Mouse (Mus musculus) hindbrain, embryonic 14.5 days (tissue): ENCODE results near the gene Ntm. TPM values are rescaled to one million over a fixed set of nuclear protein-coding genes. Genes with fewer than 3 reads are reported as not detected.

Experiments
- ATAC-seq: fragments of 200-750 bp; cut with Nextera tagmentation; 2 replicates; pipeline ENCODE4 v1.8.0; 2017; ENCODE audit warnings: moderate number of reproducible peaks, mild to moderate bottlenecking, moderate TSS enrichment, moderate library complexity; ENCODE audit not compliant: low FRiP score
- DNase-seq: peaks from one replicate; pipeline ENCODE4 v3.0.0-alpha.2; 2015; ENCODE audit warnings: low spot score
- H3K27ac ChIP-seq: fragments of 300-500 bp; sonication (generic); 2 replicates; pipeline ENCODE4 v1.5.1; 2014; ENCODE audit warnings: mild to moderate bottlenecking, moderate library complexity
- H3K27me3 ChIP-seq: fragments of 300-500 bp; sonication (generic); 2 replicates; pipeline ENCODE4 v1.6.1; 2014; ENCODE audit warnings: mild to moderate bottlenecking, low read length, mixed read lengths; ENCODE audit not compliant: control insufficient read depth, insufficient read depth
- H3K36me3 ChIP-seq: fragments of 300-500 bp; sonication (generic); replicated peaks from 2 replicates; pipeline ENCODE4 v1.6.1; 2014; ENCODE audit not compliant: control insufficient read depth, insufficient read depth
- H3K4me1 ChIP-seq: fragments of 300-500 bp; sonication (generic); replicated peaks from 2 replicates; pipeline ENCODE4 v1.6.1; 2014; ENCODE audit warnings: antibody characterized with exemption, low read length, mixed read lengths; ENCODE audit not compliant: control insufficient read depth, insufficient read depth
- H3K4me2 ChIP-seq: fragments of 300-500 bp; sonication (generic); replicated peaks from 2 replicates; pipeline ENCODE4 v1.6.1; 2014; ENCODE audit warnings: mild to moderate bottlenecking, moderate library complexity
- H3K4me3 ChIP-seq: fragments of 300-500 bp; sonication (generic); replicated peaks from 2 replicates; pipeline ENCODE4 v1.5.1; 2014; ENCODE audit warnings: mild to moderate bottlenecking, low read length
- H3K9ac ChIP-seq: fragments of 300-500 bp; sonication (generic); 2 replicates; pipeline ENCODE4 v1.6.1; 2014
- H3K9me3 ChIP-seq: fragments of 300-500 bp; sonication (generic); 2 replicates; pipeline ENCODE4 v1.6.1; 2016; ENCODE audit warnings: low read length; ENCODE audit not compliant: control insufficient read depth
- WGBS: fragments of 180-500 bp; shearing (Covaris S2); extraction: QIAGEN DNeasy Blood & Tissue Kit; methylation state at CpG from one replicate; pipeline ENCODE4 v1.1.7; 2014; 5-methylcytosine and 5-hydroxymethylcytosine counted together
- polyA plus RNA-seq: library from polyadenylated mRNA; unstranded; fragments of >200 nt; fragmentation: Nextera tagmentation; extraction: Ambion mirVana; gene quantifications from 2 replicates; pipeline ENCODE4 v1.2.1, GENCODE M21; 2014

Gene Ntm
- polyA plus RNA-seq, 1 experiment from 2014 or later: 196 TPM

- no peak for DNase-seq
- Histone ChIP-seq H3K27me3 (no peaks in the 10 kb centered on the region), H3K36me3 (no peaks in the 10 kb centered on the region), H3K4me3 (no peak overlapping the region), H3K4me2 (no peak overlapping the region), H3K4me1 (no peaks in the 10 kb centered on the region), H3K9me3 (no peaks in the 10 kb centered on the region), H3K9ac (no peak overlapping the region), H3K27ac (no peak overlapping the region)
- no peak for ATAC-seq
- 93% methylated on average over 3 of the region's 3 CpGs for WGBS
These were observed 636.7 kb downstream of the Ntm start for GRCm38 (mm10) chr9:29326283-29326682.

- no peak overlapping the region for H3K9ac ChIP-seq
- no peaks in the 10 kb centered on the region for H3K9me3 ChIP-seq
- H3K27me3 ChIP-seq: no peaks in the 10 kb centered on the region
- no peak overlapping the region for H3K4me3 ChIP-seq
- no peak for ATAC-seq
- no peaks in the 10 kb centered on the region for H3K4me1 ChIP-seq
- no peak overlapping the region for H3K4me2 ChIP-seq
- no peak for DNase-seq
- WGBS: 82% methylated on average over 8 of the region's 8 CpGs
- H3K36me3 ChIP-seq: no peaks in the 10 kb centered on the region
- H3K27ac ChIP-seq: no peak overlapping the region
These were observed 637.8 kb downstream of the Ntm start for GRCm38 (mm10) chr9:29325137-29325536.

GRCm38 (mm10) chr9:29319197-29319596 lies 643.7 kb downstream of the Ntm start:
- Histone ChIP-seq H3K9me3 (no peaks in the 10 kb centered on the region), H3K36me3 (no peaks in the 10 kb centered on the region), H3K4me3 (no peak overlapping the region), H3K4me1 (peaks cover 39% of the 10 kb centered on the region), H3K4me2 (no peak overlapping the region), H3K9ac (no peak overlapping the region), H3K27me3 (no peaks in the 10 kb centered on the region), H3K27ac (no peak overlapping the region)
- no peak for ATAC-seq
- DNase-seq: no peak
- WGBS: 71% methylated on average over 1 of the region's 1 CpGs

DNA sequence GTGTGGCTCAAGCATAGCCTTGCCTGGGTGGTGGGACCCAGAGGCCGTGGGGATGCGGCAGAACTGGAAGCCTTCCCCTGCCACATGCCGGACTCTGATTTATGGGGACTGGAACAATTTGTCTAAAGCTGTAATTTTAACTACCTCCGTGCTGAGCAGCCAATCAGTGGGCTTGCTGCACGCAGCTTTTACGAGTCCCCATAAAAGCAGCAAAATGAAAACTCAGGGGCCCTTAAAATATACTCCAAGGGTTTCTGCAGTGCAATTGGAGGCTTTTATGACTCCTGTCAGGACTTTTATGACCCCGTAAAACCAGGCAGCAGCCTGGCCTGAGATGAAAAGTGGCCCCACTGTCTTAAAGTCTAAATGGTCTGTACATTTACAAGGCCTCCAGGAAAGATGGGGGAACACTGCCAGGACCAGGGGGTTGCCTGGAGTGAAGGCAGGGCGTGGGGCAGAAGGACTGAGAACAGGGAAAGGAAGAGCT lies 644.2 kb downstream of the Ntm start:
- no peak overlapping the region for H3K9ac ChIP-seq
- H3K36me3 ChIP-seq: no peaks in the 10 kb centered on the region
- no peak for ATAC-seq
- H3K27me3 ChIP-seq: no peaks in the 10 kb centered on the region
- no peaks in the 10 kb centered on the region for H3K9me3 ChIP-seq
- no peak for DNase-seq
- H3K4me1 ChIP-seq: peaks cover 39% of the 10 kb centered on the region
- no peak overlapping the region for H3K4me2 ChIP-seq
- H3K27ac ChIP-seq: no peak overlapping the region
- H3K4me3 ChIP-seq: no peak overlapping the region
- WGBS: 66% methylated on average over 8 of the region's 8 CpGs

- Histone ChIP-seq H3K4me2 (no peak overlapping the region), H3K9ac (no peak overlapping the region), H3K4me1 (peaks cover 39% of the 10 kb centered on the region), H3K4me3 (no peak overlapping the region), H3K36me3 (no peaks in the 10 kb centered on the region), H3K9me3 (no peaks in the 10 kb centered on the region), H3K27me3 (no peaks in the 10 kb centered on the region), H3K27ac (peak overlapping the region; percentile 76)
- DNase-seq: peak; percentile 61
- no peak for ATAC-seq
- WGBS: 18% methylated on average over 3 of the region's 3 CpGs
These were observed 645.3 kb downstream of the Ntm start for GRCm38 (mm10) chr9:29317623-29318022.

GRCm38 (mm10) chr9:29315842-29316241 lies 647.1 kb downstream of the Ntm start:
- Histone ChIP-seq H3K4me2 (no peak overlapping the region), H3K27ac (peak overlapping the region; percentile 76), H3K4me1 (peaks cover 43% of the 10 kb centered on the region), H3K9ac (peak overlapping the region; percentile 41), H3K27me3 (no peaks in the 10 kb centered on the region), H3K9me3 (no peaks in the 10 kb centered on the region), H3K4me3 (no peak overlapping the region), H3K36me3 (no peaks in the 10 kb centered on the region)
- 15% methylated on average over 8 of the region's 8 CpGs for WGBS
- DNase-seq (peak; percentile 39), ATAC-seq (peak; percentile 47; the same call in 1 of the 2 replicates)

DNA sequence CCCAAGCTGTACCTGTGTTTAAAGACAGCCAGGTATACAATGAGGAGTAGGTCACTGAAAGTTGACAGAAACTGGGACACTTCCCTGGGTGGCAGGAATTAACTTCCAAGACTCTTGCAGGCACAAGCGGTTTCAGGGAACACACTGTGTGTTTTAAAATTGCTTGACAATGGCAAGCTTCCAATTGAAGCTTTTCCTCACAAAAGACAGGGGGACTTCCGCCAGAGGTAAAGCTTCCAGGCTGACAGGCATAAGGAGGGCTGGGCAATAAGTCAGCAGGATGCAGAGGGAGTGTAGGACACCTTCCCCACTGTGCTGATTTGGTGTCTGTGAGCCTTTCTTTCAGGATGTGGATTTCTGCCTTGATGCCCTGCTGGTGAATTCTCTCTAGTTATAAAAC lies 656.0 kb downstream of the Ntm start:
- H3K4me2 ChIP-seq: no peak overlapping the region
- no peak for ATAC-seq
- no peaks in the 10 kb centered on the region for H3K36me3 ChIP-seq
- H3K27ac ChIP-seq: no peak overlapping the region; the same call in 1 of the 2 replicates
- no peaks in the 10 kb centered on the region for H3K27me3 ChIP-seq
- 8% methylated on average over 2 of the region's 2 CpGs for WGBS
- H3K9me3 ChIP-seq: no peaks in the 10 kb centered on the region
- no peak overlapping the region for H3K4me3 ChIP-seq
- no peak for DNase-seq
- H3K9ac ChIP-seq: no peak overlapping the region
- peaks cover 11% of the 10 kb centered on the region; the same call in 1 of the 2 replicates for H3K4me1 ChIP-seq

- no peak for ATAC-seq
- no peaks in the 10 kb centered on the region for H3K27me3 ChIP-seq
- WGBS: 71% methylated on average over 3 of the region's 3 CpGs
These were observed 664.6 kb downstream of the Ntm start for GRCm38 (mm10) chr9:29298340-29298739.

GRCm38 (mm10) chr9:29296752-29297151 lies 666.2 kb downstream of the Ntm start:
- ATAC-seq (no peak), DNase-seq (no peak)
- Histone ChIP-seq H3K27me3 (no peaks in the 10 kb centered on the region), H3K27ac (no peak overlapping the region), H3K9me3 (no peaks in the 10 kb centered on the region), H3K4me2 (no peak overlapping the region), H3K36me3 (no peaks in the 10 kb centered on the region), H3K9ac (no peak overlapping the region), H3K4me1 (no peaks in the 10 kb centered on the region), H3K4me3 (no peak overlapping the region)
- WGBS: 92% methylated on average over 3 of the region's 3 CpGs

More at GRCm38 (mm10) chr9:29298340-29298739, 664.6 kb downstream of the Ntm start:
- no peak overlapping the region for H3K27ac ChIP-seq
- no peaks in the 10 kb centered on the region for H3K9me3 ChIP-seq
- H3K4me1 ChIP-seq: no peaks in the 10 kb centered on the region
- DNase-seq: no peak
- H3K36me3 ChIP-seq: no peaks in the 10 kb centered on the region
- H3K4me3 ChIP-seq: no peak overlapping the region
- H3K4me2 ChIP-seq: no peak overlapping the region
- H3K9ac ChIP-seq: no peak overlapping the region
